32 mouse cellular contexts compared by ENCODE assay signal in genomic region chr10:22822896-22823295, GRCm38 (mm10). TPM values are rescaled to one million over a fixed set of nuclear protein-coding genes. Genes with fewer than 3 reads are reported as not detected.
DNase-seq lines count a peak whose midpoint lies in the region; ATAC-seq and TF ChIP-seq lines count a peak whose summit lies in the region.
"Had no signal": no experiment of that assay in that cellular context is flagged by ENCODE, and none has a peak within 500 bp of the region (broad histone marks: within the 10 kb centered on the region; RNA-seq: fewer than 3 reads in every experiment).

No protein-coding gene starts in this region.

- ATAC-seq in kidney, embryonic 15.5 days (replicated peaks; ENCODE audit: low FRiP score), result no peak
- ATAC-seq in lung, embryonic 16.5 days (ENCODE audit: low read depth), result no peak
- no peak for ATAC-seq in intestine, embryonic 15.5 days
- no peak for ATAC-seq in stomach, embryonic 14.5 days (ENCODE audit: insufficient number of reproducible peaks, insufficient read depth, low FRiP score, low read depth)
- no peak for ATAC-seq in forebrain, embryonic 16.5 days
- ATAC-seq: CD4-positive, CD25-positive, alpha-beta regulatory T cell, adult 4 months; hindbrain, postnatal 0 days; midbrain, embryonic 13.5 days had no signal

- 7% methylated on average over 6 of the region's 6 CpGs for WGBS in kidney, embryonic 15.5 days
- 43% methylated on average over 6 of the region's 6 CpGs for WGBS in kidney, adult 2 months
- WGBS in lung, embryonic 16.5 days, result 19% methylated on average over 6 of the region's 6 CpGs
- WGBS in intestine, embryonic 15.5 days, result 13% methylated on average over 6 of the region's 6 CpGs
- WGBS in stomach, embryonic 14.5 days, result 14% methylated on average over 6 of the region's 6 CpGs
- 13% methylated on average over 6 of the region's 6 CpGs for WGBS in forebrain, embryonic 16.5 days

- TF ChIP-seq CTCF in kidney, adult 2 months (conservative IDR thresholded peaks at IDR 0.05; ENCODE audit: insufficient read depth, insufficient read length, low read depth, low read length), result no peak

- 0 out of 2 replicates have a peak, but pooled peaks cover 6% of the 10 kb centered on the region for H3K27me3 ChIP-seq in kidney, embryonic 15.5 days
- peaks cover 3% of the 10 kb centered on the region for H3K27me3 ChIP-seq in kidney, adult 2 months (replicated peaks; ENCODE audit: control insufficient read depth, insufficient read depth, low read length)
- H3K27me3 ChIP-seq in lung, embryonic 16.5 days (ENCODE audit: control insufficient read depth, insufficient read depth, low read depth, low read length), result peaks cover 2% of the 10 kb centered on the region; the same call in 1 of the 2 replicates
- H3K27me3 ChIP-seq in intestine, embryonic 15.5 days (replicated peaks), result 0 out of 2 replicates have a peak, but pooled peaks cover 9% of the 10 kb centered on the region
- no peaks in the 10 kb centered on the region for H3K27me3 ChIP-seq in stomach, embryonic 14.5 days (ENCODE audit: control insufficient read depth, insufficient read depth, low read length)
- peaks cover 47% of the 10 kb centered on the region for H3K27me3 ChIP-seq in forebrain, embryonic 16.5 days (replicated peaks; ENCODE audit: control insufficient read depth, insufficient read depth, low read length)

- no peak for TF ChIP-seq POLR2A in kidney, adult 2 months (IDR thresholded peaks at IDR 0.05; ENCODE audit: low read depth, low read length)

- peaks cover 33% of the 10 kb centered on the region for H3K4me1 ChIP-seq in kidney, embryonic 15.5 days
- H3K4me1 ChIP-seq in kidney, adult 2 months (ENCODE audit: control insufficient read depth, insufficient read depth, low read length), result no peaks in the 10 kb centered on the region
- peaks cover 3% of the 10 kb centered on the region; the same call in 1 of the 2 replicates for H3K4me1 ChIP-seq in lung, embryonic 16.5 days (replicated peaks; ENCODE audit: control insufficient read depth, insufficient read depth, low read length)
- peaks cover 3% of the 10 kb centered on the region; the same call in 1 of the 2 replicates for H3K4me1 ChIP-seq in intestine, embryonic 15.5 days (replicated peaks)
- peaks cover 20% of the 10 kb centered on the region; the same call in 1 of the 2 replicates for H3K4me1 ChIP-seq in stomach, embryonic 14.5 days (ENCODE audit: control insufficient read depth, insufficient read depth, low read length)
- 0 out of 2 replicates have a peak, but pooled peaks cover 3% of the 10 kb centered on the region for H3K4me1 ChIP-seq in forebrain, embryonic 16.5 days (replicated peaks; ENCODE audit: control insufficient read depth, insufficient read depth, low read length)
- H3K4me1 ChIP-seq: liver, embryonic 15.5 days had no signal

- H3K4me3 ChIP-seq in kidney, embryonic 15.5 days (replicated peaks), result peak overlapping the region; percentile 5; the same call in 1 of the 2 replicates
- no peak overlapping the region for H3K4me3 ChIP-seq in kidney, adult 2 months (ENCODE audit: insufficient read depth, low read depth, low read length)
- H3K4me3 ChIP-seq in lung, embryonic 16.5 days (ENCODE audit: low read length), result no peak overlapping the region
- no peak overlapping the region for H3K4me3 ChIP-seq in intestine, embryonic 15.5 days (replicated peaks)
- H3K4me3 ChIP-seq in stomach, embryonic 14.5 days (ENCODE audit: low read depth, low read length), result peak overlapping the region; percentile 16
- no peak overlapping the region for H3K4me3 ChIP-seq in forebrain, embryonic 16.5 days (replicated peaks; ENCODE audit: low read length)
- H3K4me3 ChIP-seq: embryonic facial prominence, embryonic 10.5 days; embryonic facial prominence, embryonic 15.5 days; forebrain, embryonic 12.5 days; heart, embryonic 15.5 days; hindbrain, embryonic 12.5 days; liver, embryonic 15.5 days; megakaryocyte, embryonic 14.5 days; midbrain, embryonic 13.5 days; neural tube, embryonic 15.5 days had no signal

- peak overlapping the region; percentile 56 for H3K4me2 ChIP-seq in kidney, embryonic 15.5 days
- peak overlapping the region; percentile 26 for H3K4me2 ChIP-seq in lung, embryonic 16.5 days (ENCODE audit: low read depth, low read length)
- H3K4me2 ChIP-seq in intestine, embryonic 15.5 days (replicated peaks), result peak overlapping the region; percentile 28
- peak overlapping the region; percentile 38 for H3K4me2 ChIP-seq in stomach, embryonic 14.5 days (replicated peaks; ENCODE audit: low read depth, low read length)
- H3K4me2 ChIP-seq in forebrain, embryonic 16.5 days (ENCODE audit: low read length), result no peak overlapping the region
- H3K4me2 ChIP-seq: embryonic facial prominence, embryonic 15.5 days; forebrain, embryonic 12.5 days; heart, embryonic 15.5 days; hindbrain, embryonic 12.5 days; liver, embryonic 15.5 days; midbrain, embryonic 13.5 days; neural tube, embryonic 15.5 days had no signal

- no peaks in the 10 kb centered on the region for H3K9me3 ChIP-seq in kidney, embryonic 15.5 days (replicated peaks)
- H3K9me3 ChIP-seq in lung, embryonic 16.5 days (ENCODE audit: control insufficient read depth, low read length), result no peaks in the 10 kb centered on the region
- no peaks in the 10 kb centered on the region for H3K9me3 ChIP-seq in intestine, embryonic 15.5 days
- H3K9me3 ChIP-seq in stomach, embryonic 14.5 days (ENCODE audit: control insufficient read depth, low read depth, low read length), result no peaks in the 10 kb centered on the region
- no peaks in the 10 kb centered on the region for H3K9me3 ChIP-seq in forebrain, embryonic 16.5 days (ENCODE audit: control insufficient read depth, low read length)
- H3K9me3 ChIP-seq: embryonic facial prominence, embryonic 10.5 days; embryonic facial prominence, embryonic 15.5 days; forebrain, embryonic 12.5 days; heart, embryonic 15.5 days; hindbrain, embryonic 12.5 days; liver, embryonic 15.5 days; midbrain, embryonic 13.5 days; neural tube, embryonic 15.5 days had no signal

- peak overlapping the region; percentile 94 for H3K27ac ChIP-seq in kidney, embryonic 15.5 days
- no peak overlapping the region for H3K27ac ChIP-seq in kidney, adult 2 months (ENCODE audit: insufficient read depth, low read depth, low read length)
- no peak overlapping the region for H3K27ac ChIP-seq in lung, embryonic 16.5 days (ENCODE audit: low read length)
- H3K27ac ChIP-seq in intestine, embryonic 15.5 days, result peak overlapping the region; percentile 29; the same call in 1 of the 2 replicates
- H3K27ac ChIP-seq in stomach, embryonic 14.5 days (ENCODE audit: low read length), result peak overlapping the region; percentile 99
- H3K27ac ChIP-seq in forebrain, embryonic 16.5 days (ENCODE audit: low read length), result no peak overlapping the region
- H3K27ac ChIP-seq: embryonic facial prominence, embryonic 10.5 days; embryonic facial prominence, embryonic 15.5 days; forebrain, embryonic 12.5 days; heart, embryonic 15.5 days; hindbrain, embryonic 12.5 days; hindbrain, postnatal 0 days; liver, embryonic 15.5 days; midbrain, embryonic 13.5 days; neural tube, embryonic 15.5 days had no signal

- H3K9ac ChIP-seq in kidney, embryonic 15.5 days, result peak overlapping the region; percentile 1; the same call in 1 of the 2 replicates
- H3K9ac ChIP-seq in lung, embryonic 16.5 days (ENCODE audit: low read length), result no peak overlapping the region
- no peak overlapping the region for H3K9ac ChIP-seq in intestine, embryonic 15.5 days
- H3K9ac ChIP-seq in stomach, embryonic 14.5 days (replicated peaks; ENCODE audit: low read depth, low read length), result no peak overlapping the region
- no peak overlapping the region for H3K9ac ChIP-seq in forebrain, embryonic 16.5 days (replicated peaks; ENCODE audit: low read depth, low read length)
- H3K9ac ChIP-seq: embryonic facial prominence, embryonic 15.5 days; forebrain, embryonic 12.5 days; heart, embryonic 15.5 days; hindbrain, embryonic 12.5 days; liver, embryonic 15.5 days; midbrain, embryonic 13.5 days; neural tube, embryonic 15.5 days had no signal

- no peak for DNase-seq in kidney, adult 2 months
- DNase-seq in lung, postnatal 4 days, result no peak
- DNase-seq in adrenal gland, adult 2 months, result no peak
- DNase-seq: adrenal gland, postnatal 25 days; cerebellum, adult 11-12 months; cerebellum, postnatal 10 days; gastrocnemius, postnatal 10 days; kidney, adult 8-10 months; layer of hippocampus, postnatal 36 days; liver; lung, postnatal 36 days; right cerebral cortex, postnatal 14 days had no signal

- no peaks in the 10 kb centered on the region for H3K36me3 ChIP-seq in kidney, embryonic 15.5 days
- H3K36me3 ChIP-seq in kidney, adult 2 months (ENCODE audit: control insufficient read depth, insufficient read depth, low read length), result no peaks in the 10 kb centered on the region
- no peaks in the 10 kb centered on the region for H3K36me3 ChIP-seq in lung, embryonic 16.5 days (ENCODE audit: control insufficient read depth, insufficient read depth, low read length)
- no peaks in the 10 kb centered on the region for H3K36me3 ChIP-seq in intestine, embryonic 15.5 days
- H3K36me3 ChIP-seq in stomach, embryonic 14.5 days (ENCODE audit: control insufficient read depth, insufficient read depth, low read length), result no peaks in the 10 kb centered on the region
- no peaks in the 10 kb centered on the region for H3K36me3 ChIP-seq in forebrain, embryonic 16.5 days (ENCODE audit: control insufficient read depth, insufficient read depth)
- H3K36me3 ChIP-seq: embryonic facial prominence, embryonic 10.5 days; embryonic facial prominence, embryonic 15.5 days; forebrain, embryonic 12.5 days; heart, embryonic 15.5 days; hindbrain, embryonic 12.5 days; liver, embryonic 15.5 days; midbrain, embryonic 13.5 days; neural tube, embryonic 15.5 days had no signal

RNA-seq across cellular contexts. Expression of gene Tcf21, which starts 2.9 kb away (rescaled TPM):
- polyA plus RNA-seq in kidney, embryonic 15.5 days (2015; fragmentation: Nextera tagmentation; extraction: Ambion mirVana), result 325 and 329 TPM in 2 replicates
- polyA plus RNA-seq in kidney, adult 2 months (2012; rRNA removed), result 124 and 141 TPM in 2 replicates
- 383 and 396 TPM in 2 replicates for polyA plus RNA-seq in lung, embryonic 16.5 days (2015; fragmentation: Nextera tagmentation; extraction: Ambion mirVana)
- polyA plus RNA-seq in intestine, embryonic 15.5 days (2015; fragmentation: Nextera tagmentation; extraction: Ambion mirVana), result 151 and 186 TPM in 2 replicates
- polyA plus RNA-seq in stomach, embryonic 14.5 days (2014; fragmentation: Nextera tagmentation; extraction: Ambion mirVana), result 366 and 410 TPM in 2 replicates
- total RNA-seq in adrenal gland, adult 2 months (2021), result 10 to 100 TPM; 10.4 to 19.2 TPM
- polyA plus RNA-seq in adrenal gland, adult 2 months (2012; rRNA removed), result 18.0 and 18.3 TPM in 2 replicates
- polyA plus RNA-seq in forebrain, embryonic 16.5 days (2015; fragmentation: Nextera tagmentation; extraction: Ambion mirVana), result 0.22 and 0.71 TPM in 2 replicates
- total RNA-seq: common myeloid progenitor, adult 5-6 weeks; gastrocnemius, postnatal 10 days; layer of hippocampus, postnatal 36 days; left cerebral cortex, postnatal 10 days; monocyte, adult 5-6 weeks had no signal
- polyA plus RNA-seq: forebrain, embryonic 12.5 days; limb, embryonic 11.5 days; neural tube, embryonic 15.5 days had no signal

Comparison
In these comparisons a context has a peak if more than half of its experiments do, and no peak if none do; other contexts are left out.
1. H3K27ac ChIP-seq: peak in kidney, embryonic 15.5 days (single experiment), intestine, embryonic 15.5 days (single experiment) and stomach, embryonic 14.5 days (single experiment); none in kidney, adult 2 months (single experiment), lung, embryonic 16.5 days (single experiment) and forebrain, embryonic 16.5 days (single experiment).
2. H3K4me3 ChIP-seq: peak in kidney, embryonic 15.5 days (single experiment) and stomach, embryonic 14.5 days (single experiment); none in kidney, adult 2 months (single experiment), lung, embryonic 16.5 days (single experiment), intestine, embryonic 15.5 days (single experiment) and forebrain, embryonic 16.5 days (single experiment).
3. RNA of gene Tcf21, which starts 2.9 kb away (polyA plus RNA-seq): 366 to 410 TPM in stomach, embryonic 14.5 days, 383 to 396 TPM in lung, embryonic 16.5 days, 325 to 329 TPM in kidney, embryonic 15.5 days, 151 to 186 TPM in intestine, embryonic 15.5 days, 124 to 141 TPM in kidney, adult 2 months and 18.0 to 18.3 TPM in adrenal gland, adult 2 months; 0.22 to 0.71 TPM in forebrain, embryonic 16.5 days; every median in the first group is over 10 times any median in the second.